In genomic region chr14:35113276-35113645, GRCm38 (mm10) we compare ENCODE assay signal across 9 mouse cellular contexts.
"Had no signal": no experiment of that assay in that cellular context is flagged by ENCODE, and none has a peak within 500 bp of the region (broad histone marks: within the 10 kb centered on the region; RNA-seq: fewer than 3 reads in every experiment).

No protein-coding gene starts in this region.

- H3K27ac ChIP-seq: limb, embryonic 12.5 days; liver, embryonic 13.5 days; midbrain, embryonic 10.5 days; midbrain, embryonic 15.5 days; stomach, postnatal 0 days had no signal

- ATAC-seq: liver, postnatal 0 days had no signal

- H3K36me3 ChIP-seq: limb, embryonic 12.5 days; liver, embryonic 13.5 days; midbrain, embryonic 10.5 days; midbrain, embryonic 15.5 days had no signal

- H3K4me1 ChIP-seq: liver, embryonic 13.5 days had no signal

- DNase-seq: kidney, postnatal 25 days; liver; liver, embryonic 13.5 days; liver, postnatal 0 days; thymus, postnatal 4 days had no signal

- H3K4me2 ChIP-seq: limb, embryonic 12.5 days; liver, embryonic 13.5 days; midbrain, embryonic 15.5 days had no signal

- H3K4me3 ChIP-seq: limb, embryonic 12.5 days; liver, embryonic 13.5 days; midbrain, embryonic 10.5 days; midbrain, embryonic 15.5 days had no signal

- H3K9ac ChIP-seq: limb, embryonic 12.5 days; liver, embryonic 13.5 days; liver, postnatal 0 days; midbrain, embryonic 15.5 days had no signal

- H3K27me3 ChIP-seq: liver, embryonic 13.5 days; midbrain, embryonic 15.5 days had no signal

- H3K9me3 ChIP-seq: limb, embryonic 12.5 days; liver, embryonic 13.5 days; midbrain, embryonic 10.5 days; midbrain, embryonic 15.5 days had no signal
